Mouse (Mus musculus) ES-Bruce4 (cell line): Measurements from ENCODE around the gene Grhpr.

Experiments
- CTCF ChIP-seq: IDR thresholded peaks from one replicate; pipeline ENCODE4 v1.8.1; 2011; ENCODE audit warnings: low read depth, low read length
- EP300 ChIP-seq: IDR thresholded peaks from 2 replicates; pipeline ENCODE4 v1.6.1; 2011; ENCODE audit warnings: low read depth, low read length; ENCODE audit not compliant: insufficient read depth
- POLR2A ChIP-seq: IDR thresholded peaks from one replicate; pipeline ENCODE4 v1.8.1; 2011; ENCODE audit warnings: low read length; ENCODE audit not compliant: insufficient read depth

DNA sequence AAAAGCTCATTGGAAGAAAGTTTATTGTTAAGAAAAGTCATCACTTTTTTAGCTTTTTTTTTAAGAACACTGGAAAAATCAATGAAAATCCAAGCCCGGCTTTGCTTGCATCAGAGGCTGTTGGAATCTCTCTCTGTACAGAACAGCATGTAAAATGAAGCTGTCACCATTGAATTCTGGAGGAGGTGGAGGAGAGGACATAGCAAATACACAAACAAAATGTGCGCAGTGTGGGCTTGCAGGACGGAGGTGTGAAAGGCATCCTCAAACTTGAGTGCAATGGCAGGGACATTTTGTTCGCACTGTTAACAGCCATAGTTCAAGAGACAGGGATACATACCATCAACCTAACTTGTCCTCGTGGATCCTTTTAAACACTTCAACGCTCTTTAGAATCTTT lies 49.5 kb upstream of the Grhpr start:
- no peak for TF ChIP-seq POLR2A
- TF ChIP-seq EP300 = no peak
- no peak for TF ChIP-seq CTCF
